Mouse (Mus musculus) limb, embryonic 14.5 days (tissue): Measurements from ENCODE around the gene Scgb3a1. TPM values are rescaled to one million over a fixed set of nuclear protein-coding genes. Genes with fewer than 3 reads are reported as not detected.

Experiments
- ATAC-seq: fragments of 200-750 bp; cut with Nextera tagmentation; 2 replicates; pipeline ENCODE4 v1.8.0; 2017; ENCODE audit warnings: low read depth, moderate number of reproducible peaks, moderate TSS enrichment; ENCODE audit not compliant: low FRiP score
- DNase-seq: peaks from one replicate; pipeline ENCODE4 v3.0.0-alpha.2; 2015; ENCODE audit warnings: low spot score
- H3K27ac ChIP-seq: fragments of 300-500 bp; sonication (generic); replicated peaks from 2 replicates; pipeline ENCODE4 v1.5.1; 2014; ENCODE audit warnings: low read depth, mild to moderate bottlenecking, low read length, moderate library complexity, mixed read lengths
- H3K27me3 ChIP-seq: fragments of 300-500 bp; sonication (generic); 2 replicates; pipeline ENCODE4 v1.6.1; 2014; ENCODE audit warnings: low read length, mixed read lengths; ENCODE audit not compliant: control insufficient read depth, insufficient read depth
- H3K36me3 ChIP-seq: fragments of 300-500 bp; sonication (generic); 2 replicates; pipeline ENCODE4 v1.6.1; 2014; ENCODE audit warnings: mild to moderate bottlenecking, low read length, moderate library complexity, mixed read lengths; ENCODE audit not compliant: control insufficient read depth, insufficient read depth
- H3K4me1 ChIP-seq: fragments of 300-500 bp; sonication (generic); 2 replicates; pipeline ENCODE4 v1.6.1; 2014; ENCODE audit warnings: antibody characterized with exemption, low read length, mixed read lengths; ENCODE audit not compliant: control insufficient read depth, insufficient read depth
- H3K4me2 ChIP-seq: fragments of 300-500 bp; sonication (generic); replicated peaks from 2 replicates; pipeline ENCODE4 v1.6.1; 2014; ENCODE audit warnings: low read depth, mild to moderate bottlenecking, low read length, moderate library complexity; ENCODE audit not compliant: severe bottlenecking
- H3K4me3 ChIP-seq: fragments of 300-500 bp; sonication (generic); replicated peaks from 2 replicates; pipeline ENCODE4 v1.5.1; 2014; ENCODE audit warnings: low read length
- H3K9ac ChIP-seq: fragments of 300-500 bp; sonication (generic); 2 replicates; pipeline ENCODE4 v1.6.1; 2014; ENCODE audit warnings: mild to moderate bottlenecking, low read depth, low read length, moderate library complexity; ENCODE audit not compliant: severe bottlenecking
- H3K9me3 ChIP-seq: fragments of 300-500 bp; sonication (generic); 2 replicates; pipeline ENCODE4 v1.6.1; 2016; ENCODE audit warnings: low read length; ENCODE audit not compliant: control insufficient read depth
- POLR2A ChIP-seq: fragments of 200-500 bp; IDR thresholded peaks from 2 replicates; pipeline ENCODE4 v1.8.0; 2012; ENCODE audit warnings: inconsistent platforms, mild to moderate bottlenecking, moderate library complexity, borderline replicate concordance; ENCODE audit not compliant: insufficient read depth, insufficient read length; ENCODE audit errors: extremely low read depth
- WGBS: fragments of 180-500 bp; shearing (Covaris S2); extraction: QIAGEN DNeasy Blood & Tissue Kit; methylation state at CpG from one replicate; pipeline ENCODE4 v1.1.7; 2014; 5-methylcytosine and 5-hydroxymethylcytosine counted together
- polyA plus RNA-seq, 2 experiments: library from polyadenylated mRNA; depleted of rRNA in 1 of 2; stranded (reverse) in 1 of 2; unstranded in 1 of 2; fragments of >200 nt; fragmentation: Nextera tagmentation in 1 of 2; extraction: Ambion mirVana in 1 of 2; gene quantifications; 2 replicates each; pipeline versions ENCODE4 v1.2.1 to v1.2.3; 2012 to 2014

Gene Scgb3a1
- polyA plus RNA-seq, 2 experiments: not detected

- 70% methylated on average over 3 of the region's 3 CpGs for WGBS
- no peaks in the 10 kb centered on the region for H3K9me3 ChIP-seq
- DNase-seq (no peak), ATAC-seq (no peak)
- no peak for TF ChIP-seq POLR2A
- H3K9ac ChIP-seq: no peak overlapping the region
- no peaks in the 10 kb centered on the region for H3K4me1 ChIP-seq
- no peak overlapping the region for H3K4me3 ChIP-seq
- no peak overlapping the region for H3K27ac ChIP-seq
- no peaks in the 10 kb centered on the region for H3K27me3 ChIP-seq
- peaks cover 74% of the 10 kb centered on the region for H3K36me3 ChIP-seq
- H3K4me2 ChIP-seq: no peak overlapping the region
Observed at GRCm38 (mm10) chr11:49673433-49673832, 10.0 kb downstream of the Scgb3a1 start.

- H3K36me3 ChIP-seq: peaks cover 90% of the 10 kb centered on the region
- H3K27ac ChIP-seq: no peak overlapping the region
Observed at GRCm38 (mm10) chr11:49684237-49684973, 21.0 kb downstream of the Scgb3a1 start.

DNA sequence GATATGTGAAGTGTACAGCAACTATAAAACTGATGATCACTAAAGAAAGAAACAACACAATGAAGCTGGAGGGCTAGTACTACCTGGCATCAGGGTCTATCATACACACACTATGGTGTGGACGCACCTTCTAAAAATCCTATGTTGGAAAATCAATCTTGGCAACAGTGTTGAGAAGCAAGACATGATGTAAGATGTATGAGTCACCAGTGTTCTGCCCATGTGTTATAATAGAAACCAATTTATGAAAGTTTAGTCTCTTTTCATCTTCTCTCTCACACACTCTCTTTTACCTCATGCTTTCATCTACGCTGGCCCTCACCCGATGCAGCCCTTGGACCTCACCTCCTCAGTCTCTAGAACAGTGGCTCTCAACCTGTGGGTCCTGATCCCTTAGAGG is 31.6 kb downstream of the Scgb3a1 start:
- Histone ChIP-seq H3K4me3 (no peak overlapping the region), H3K4me1 (no peaks in the 10 kb centered on the region), H3K36me3 (peaks cover 54% of the 10 kb centered on the region), H3K9me3 (no peaks in the 10 kb centered on the region), H3K4me2 (no peak overlapping the region), H3K9ac (no peak overlapping the region), H3K27me3 (no peaks in the 10 kb centered on the region), H3K27ac (no peak overlapping the region)
- DNase-seq: no peak
- no peak for ATAC-seq
- no peak for TF ChIP-seq POLR2A
- WGBS: 92% methylated on average over 3 of the region's 3 CpGs

More at GRCm38 (mm10) chr11:49684237-49684973, 21.0 kb downstream of the Scgb3a1 start:
- WGBS: 93% methylated on average over 12 of the region's 12 CpGs
- ATAC-seq: peak; percentile 34; the same call in 1 of the 2 replicates
- no peak overlapping the region for H3K9ac ChIP-seq
- H3K27me3 ChIP-seq: no peaks in the 10 kb centered on the region
- H3K4me1 ChIP-seq: no peaks in the 10 kb centered on the region
- no peak overlapping the region for H3K4me2 ChIP-seq
- no peaks in the 10 kb centered on the region for H3K9me3 ChIP-seq
- no peak overlapping the region for H3K4me3 ChIP-seq
- DNase-seq: no peak
- TF ChIP-seq POLR2A: no peak

DNA sequence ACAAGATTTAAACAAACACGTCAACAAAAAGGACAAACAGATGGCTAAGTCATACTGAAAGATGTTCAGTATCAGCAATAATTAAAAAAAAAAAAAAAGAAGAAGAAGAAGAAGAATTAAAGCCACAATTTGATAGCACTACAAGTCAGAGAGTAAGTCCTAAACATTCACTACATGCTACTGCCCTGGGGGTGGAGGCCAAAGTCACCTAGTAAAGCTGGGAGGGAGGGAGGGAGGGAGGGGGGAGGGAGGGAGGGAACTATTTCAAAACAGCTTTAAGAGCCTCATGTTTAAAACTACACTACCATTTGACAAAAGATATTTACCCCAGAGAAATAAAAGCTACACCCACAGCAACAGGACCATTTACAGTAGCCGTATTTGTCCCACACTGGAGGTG is 32.3 kb downstream of the Scgb3a1 start:
- WGBS: 90% methylated on average over 2 of the region's 2 CpGs

DNA sequence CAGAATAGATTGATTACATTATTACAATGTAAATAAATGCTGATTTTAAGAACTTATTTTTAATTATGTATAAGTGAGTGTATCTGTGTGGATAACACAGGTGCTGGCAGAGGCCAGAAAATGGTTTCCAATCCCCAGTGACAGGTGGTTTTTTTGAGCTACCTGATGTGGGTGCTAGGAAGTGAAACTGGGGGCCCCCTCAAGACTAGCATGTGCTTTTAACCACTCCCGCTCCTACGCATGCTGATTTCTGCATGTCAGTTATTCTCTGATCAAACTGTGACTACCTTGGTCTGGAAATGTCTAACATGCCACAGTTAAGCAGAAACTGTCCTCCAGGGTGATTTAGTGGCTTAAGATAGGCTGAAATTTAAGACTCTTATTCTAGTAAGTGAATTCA is 33.1 kb downstream of the Scgb3a1 start:
- H3K4me3 ChIP-seq: no peak overlapping the region
- H3K9me3 ChIP-seq: no peaks in the 10 kb centered on the region
- peaks cover 51% of the 10 kb centered on the region for H3K36me3 ChIP-seq
- ATAC-seq: no peak
- H3K27ac ChIP-seq: no peak overlapping the region
- H3K9ac ChIP-seq: no peak overlapping the region
- WGBS: 87% methylated on average over 2 of the region's 2 CpGs
- no peak for TF ChIP-seq POLR2A
- H3K27me3 ChIP-seq: no peaks in the 10 kb centered on the region
- no peak for DNase-seq
- H3K4me1 ChIP-seq: no peaks in the 10 kb centered on the region
- no peak overlapping the region for H3K4me2 ChIP-seq

More for the DNA sequence above, 32.3 kb downstream of the Scgb3a1 start:
- Histone ChIP-seq H3K9ac (no peak overlapping the region), H3K4me1 (no peaks in the 10 kb centered on the region), H3K4me2 (no peak overlapping the region), H3K36me3 (peaks cover 52% of the 10 kb centered on the region), H3K27me3 (no peaks in the 10 kb centered on the region), H3K27ac (no peak overlapping the region), H3K4me3 (no peak overlapping the region), H3K9me3 (no peaks in the 10 kb centered on the region)
- DNase-seq (no peak), ATAC-seq (no peak)
- TF ChIP-seq POLR2A: no peak
